Mouse (Mus musculus) kidney, postnatal 10 days (tissue): Measurements from ENCODE around the gene Ankrd63.

ENCODE experiments used
- DNase-seq: peaks from one replicate; pipeline ENCODE4 v3.0.0; 2021; ENCODE audit warnings: mixed read lengths

The Ankrd63 gene

DNA sequence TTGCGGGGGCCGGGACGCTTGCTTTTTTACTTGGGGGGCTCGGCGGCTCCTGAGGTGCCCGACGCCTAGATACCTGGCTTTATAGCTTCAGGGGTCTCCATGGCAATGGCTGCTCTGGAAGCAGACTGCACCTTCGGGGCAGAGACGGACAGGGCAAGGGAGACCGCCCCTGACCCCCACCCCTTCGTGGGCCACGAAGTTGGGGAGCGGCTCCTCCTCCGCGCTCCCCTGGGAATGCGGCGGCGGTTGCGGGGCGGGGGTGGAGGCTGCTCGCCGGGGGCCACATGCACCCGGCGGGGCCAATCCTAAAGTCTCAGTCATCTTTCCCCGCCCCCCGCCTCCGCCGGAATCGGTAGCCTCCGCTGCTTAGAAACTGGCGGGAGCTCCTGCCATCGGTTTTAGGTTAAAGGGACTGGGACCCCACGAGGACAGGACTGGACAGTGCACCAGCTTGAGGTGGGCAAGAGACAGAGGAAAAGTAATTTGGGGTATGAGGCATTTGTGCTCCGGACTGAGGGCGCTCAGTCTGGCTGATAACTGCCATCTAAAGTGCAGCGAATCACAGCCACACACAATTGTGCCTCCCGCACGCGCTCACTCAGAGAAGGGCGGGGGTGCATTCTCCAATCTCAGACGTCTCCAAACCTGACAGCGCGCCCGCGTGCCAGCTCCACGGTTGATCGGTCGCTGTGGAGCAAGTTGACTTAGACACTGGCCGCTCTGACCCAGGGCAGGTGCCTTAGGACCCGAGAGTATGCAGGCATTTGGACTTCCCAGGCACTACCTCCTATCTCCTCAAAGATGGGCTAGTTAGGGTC is at the start of gene Ankrd63:
Ankrd63 (minus strand) TSS at position 51 of the 818 bp plus-strand sequence.
- peak; percentile 55 for DNase-seq

DNA sequence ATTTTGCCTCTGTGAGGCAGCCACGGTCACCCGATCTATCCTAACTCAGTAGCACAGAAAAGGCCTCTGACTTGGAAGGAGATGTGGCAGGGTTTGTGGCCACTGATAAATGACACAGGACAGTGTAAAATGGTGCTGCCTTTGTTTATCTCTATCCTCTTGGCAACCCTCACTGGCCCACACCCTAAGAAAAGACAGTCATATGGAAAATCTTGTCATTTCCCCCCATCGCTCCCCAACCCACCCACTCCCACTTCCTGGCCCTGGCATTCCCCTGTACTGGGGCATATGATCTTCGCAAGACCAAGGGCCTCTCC is 49.0 kb upstream of the Ankrd63 start:
- no peak for DNase-seq

DNA sequence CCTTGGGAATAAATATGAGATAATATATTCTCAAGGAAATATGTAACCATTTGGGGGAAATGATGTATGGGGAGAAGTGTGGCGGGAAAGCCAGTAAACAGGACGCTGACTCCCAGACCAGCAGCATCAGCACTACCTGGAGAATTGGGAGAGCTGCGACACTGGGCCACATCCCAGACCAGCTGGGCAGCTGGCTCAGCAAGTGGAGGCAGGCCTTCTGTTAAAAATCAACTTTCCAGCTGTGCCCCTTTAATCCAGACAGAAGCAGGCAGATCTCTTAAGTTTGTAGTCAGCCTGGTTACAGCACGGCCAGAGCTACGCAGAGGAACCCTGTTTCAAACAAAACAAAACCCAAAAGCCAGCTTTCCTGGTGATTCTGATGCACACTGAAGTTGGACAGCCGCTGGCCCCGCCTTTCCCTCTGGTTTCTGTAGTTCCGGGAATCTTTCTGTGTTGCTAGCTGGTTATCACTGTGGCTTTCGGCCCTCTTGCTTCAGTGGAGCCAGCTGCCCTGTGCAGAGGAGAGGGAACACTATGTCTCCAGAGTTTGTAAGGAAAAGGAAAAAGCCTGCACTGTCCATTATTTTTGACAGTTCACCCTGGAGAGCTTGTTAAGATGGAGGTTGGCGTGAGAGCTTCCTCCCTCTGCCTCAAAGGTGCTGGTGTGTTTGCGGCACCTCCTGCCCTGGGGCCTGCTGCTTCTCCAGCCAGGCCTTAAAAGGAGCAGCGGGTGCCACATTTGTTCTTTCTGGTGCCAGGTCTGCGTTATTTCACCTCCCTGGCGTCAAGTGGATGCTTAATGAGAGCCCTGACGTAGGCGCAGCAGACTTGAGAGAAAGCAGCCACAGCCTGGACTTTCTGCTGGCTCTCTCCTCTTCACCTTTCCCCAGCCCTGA is 48.4 kb upstream of the Ankrd63 start:
- no peak for DNase-seq

DNA sequence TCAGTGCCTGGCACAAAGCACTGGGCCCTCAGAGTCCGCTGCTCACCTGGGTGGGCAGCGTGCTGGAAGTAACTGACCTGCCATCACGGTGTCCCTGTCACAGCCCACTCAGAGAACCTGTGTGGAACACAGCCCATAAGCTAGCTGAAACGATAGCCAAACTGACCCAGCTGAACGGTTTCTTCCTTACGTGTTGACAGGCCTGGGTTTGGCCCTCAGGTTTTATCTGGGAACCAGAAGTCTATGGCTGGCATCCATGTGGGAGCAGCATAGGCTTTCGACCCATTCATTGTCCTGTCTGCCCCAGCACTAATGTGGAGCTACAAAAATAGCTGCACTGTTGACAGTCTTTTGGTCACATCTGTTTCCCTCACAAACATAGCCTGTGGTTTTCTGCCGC is 46.7 kb upstream of the Ankrd63 start:
- DNase-seq, result no peak

DNA sequence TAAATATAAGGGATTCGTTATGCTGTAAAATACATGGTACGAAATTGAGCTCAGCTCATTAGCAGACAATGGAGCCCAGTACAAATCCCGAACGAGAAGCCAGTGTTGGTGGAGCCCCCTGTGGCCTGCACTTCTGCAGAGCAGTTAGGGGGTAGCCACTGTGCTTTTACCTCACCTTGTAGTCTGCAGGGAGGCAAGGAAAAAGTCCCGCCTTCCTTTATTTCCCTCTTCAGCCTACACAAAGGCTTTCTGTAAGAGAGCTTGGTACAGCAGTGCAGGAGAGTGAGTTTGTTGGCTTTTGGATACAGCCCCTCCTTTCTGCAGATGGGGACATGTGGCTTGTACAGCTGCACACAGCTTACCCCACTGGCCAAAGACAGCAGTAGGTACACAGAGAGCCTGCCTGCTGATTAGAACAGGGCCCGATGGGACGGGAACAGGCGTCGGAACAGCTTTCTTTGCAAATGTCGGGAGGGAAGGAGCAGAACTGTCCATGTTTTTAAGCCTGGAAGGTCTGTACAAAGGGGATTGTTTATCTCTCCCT is 45.6 kb upstream of the Ankrd63 start:
- DNase-seq, result no peak

DNA sequence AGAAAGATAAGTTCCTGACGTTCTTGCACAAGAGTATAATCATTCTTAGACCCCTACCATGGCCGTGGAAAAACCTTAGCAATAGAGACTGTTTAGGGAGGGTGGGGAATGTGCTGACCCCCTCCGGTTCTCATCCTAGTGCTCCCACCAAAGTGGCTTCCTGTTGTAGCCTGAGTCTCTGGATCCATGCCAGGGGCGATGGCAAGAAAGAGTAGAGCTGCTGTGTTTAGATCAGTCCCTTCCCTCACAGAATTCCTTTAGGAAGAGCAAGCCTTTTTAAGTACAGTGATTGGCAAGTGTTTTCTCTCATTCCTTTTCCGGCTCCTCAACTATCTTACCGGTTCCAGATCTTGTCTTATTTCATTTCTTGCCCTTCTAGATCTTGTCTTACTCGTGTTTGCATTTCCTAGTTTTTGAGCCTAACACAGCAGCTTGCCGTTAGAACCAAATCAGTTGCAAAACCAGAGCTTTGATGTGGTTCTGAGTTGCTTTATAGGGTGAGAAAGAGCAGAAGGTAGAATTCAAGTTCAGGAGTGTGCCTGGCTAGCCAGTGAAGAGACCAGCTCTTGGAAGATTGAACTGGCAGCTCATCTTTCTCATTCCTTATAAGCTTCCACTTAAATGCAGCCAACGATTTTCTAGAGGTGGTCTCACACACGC is 43.7 kb upstream of the Ankrd63 start:
- DNase-seq, result peak; percentile 73

DNA sequence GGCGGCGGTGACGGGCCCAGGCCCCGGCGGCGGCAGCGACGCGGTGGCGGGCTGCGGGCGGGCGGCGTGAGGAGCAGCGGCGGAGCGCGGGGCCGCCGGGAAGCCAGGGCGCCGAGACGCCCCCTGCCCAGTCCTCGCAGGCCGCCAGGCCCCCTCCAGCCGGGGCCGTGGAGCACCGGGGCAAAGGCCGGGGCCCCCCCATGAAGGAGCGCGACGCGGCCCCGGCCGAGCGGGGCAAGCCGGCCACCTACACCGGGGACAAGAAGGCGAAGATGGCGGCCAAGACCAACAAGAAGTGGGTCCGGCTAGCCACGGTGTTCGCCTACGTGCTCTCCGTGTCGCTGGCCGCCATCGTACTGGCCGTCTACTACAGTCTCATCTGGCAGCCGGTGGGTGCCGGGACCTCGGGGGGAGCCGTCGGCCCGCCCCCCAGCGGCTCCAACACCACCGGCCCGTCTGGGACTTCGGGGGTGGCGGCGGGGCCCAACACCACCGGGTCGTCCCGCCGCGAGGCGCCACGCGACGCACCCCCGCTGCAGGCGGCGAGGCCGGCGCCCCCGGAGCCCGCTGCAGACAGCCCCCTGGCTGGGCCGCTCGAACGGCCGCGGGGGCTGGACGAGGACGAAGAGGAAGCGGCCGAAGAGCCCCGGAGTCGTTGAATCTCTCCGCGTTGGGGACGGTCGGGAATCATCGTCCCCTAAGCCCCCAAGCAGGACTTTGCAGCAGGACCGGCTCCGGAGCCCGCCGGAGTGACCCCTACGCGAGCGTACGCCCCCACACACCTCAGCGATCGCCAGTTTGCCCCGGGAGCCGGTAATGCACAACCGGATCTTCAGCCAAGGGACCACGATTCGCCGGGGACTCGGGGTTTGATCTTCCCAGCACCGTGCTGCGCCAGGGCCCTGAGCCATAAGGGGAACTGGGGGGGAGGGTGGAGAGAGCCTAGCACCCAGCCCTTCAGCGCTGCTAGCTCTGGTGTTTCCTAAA is 42.4 kb upstream of the Ankrd63 start:
- peak; percentile 62 for DNase-seq

DNA sequence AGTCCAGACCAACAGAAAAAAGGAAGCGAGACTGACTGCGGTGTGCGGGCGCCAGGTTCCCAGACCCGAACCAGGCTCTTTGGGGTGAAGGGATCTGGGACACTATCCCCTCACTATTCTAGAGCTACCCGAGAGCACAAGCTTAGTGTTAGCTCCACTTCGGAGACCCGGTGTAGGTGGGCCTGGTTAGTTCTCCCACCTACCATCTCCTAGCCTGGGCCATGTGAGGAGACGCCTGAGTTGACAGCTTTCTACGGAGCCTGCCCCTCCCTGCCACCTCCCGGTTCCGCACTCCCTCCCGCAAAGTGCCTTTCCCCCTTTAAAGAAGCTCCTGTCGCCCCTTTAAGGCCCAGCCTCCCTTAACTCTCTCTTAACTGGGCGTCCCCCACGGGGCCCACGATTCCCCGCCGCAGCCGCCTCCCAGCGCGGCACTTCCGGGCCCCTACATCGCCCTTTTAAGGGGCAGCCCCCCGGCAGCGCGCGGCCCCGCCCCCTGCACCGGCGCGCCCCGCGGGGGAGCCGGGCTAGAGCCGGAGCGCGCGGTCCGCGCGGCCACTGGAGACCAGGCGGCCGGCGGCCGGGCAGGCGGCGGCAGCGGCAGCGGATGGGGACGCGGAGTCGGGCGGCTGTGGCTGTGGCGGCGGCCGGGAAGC is 41.6 kb upstream of the Ankrd63 start, which contains the start of gene Inafm2:
Inafm2 (plus strand) TSS at position 527 of the 653 bp plus-strand sequence.
- DNase-seq, result peak; percentile 94

DNA sequence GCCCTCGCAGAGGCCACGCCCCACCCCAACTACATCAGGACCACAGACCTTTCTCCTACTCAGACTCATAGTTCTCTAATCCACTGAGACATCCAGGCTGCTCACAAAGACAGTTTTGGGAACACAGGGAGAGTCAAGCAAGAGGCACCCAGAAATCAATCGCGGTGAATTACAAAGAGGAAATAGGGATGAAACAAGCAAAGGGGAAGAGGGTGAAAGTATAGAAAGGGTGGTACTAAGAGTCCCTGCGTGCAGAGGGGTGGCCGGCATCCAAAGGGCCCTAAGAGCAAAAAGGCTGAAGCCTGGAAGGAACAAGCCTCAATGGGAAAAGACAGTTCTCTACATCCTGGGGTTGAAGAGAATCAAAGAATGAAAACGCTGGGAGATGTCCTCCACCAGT is 40.9 kb upstream of the Ankrd63 start:
- DNase-seq, result no peak

DNA sequence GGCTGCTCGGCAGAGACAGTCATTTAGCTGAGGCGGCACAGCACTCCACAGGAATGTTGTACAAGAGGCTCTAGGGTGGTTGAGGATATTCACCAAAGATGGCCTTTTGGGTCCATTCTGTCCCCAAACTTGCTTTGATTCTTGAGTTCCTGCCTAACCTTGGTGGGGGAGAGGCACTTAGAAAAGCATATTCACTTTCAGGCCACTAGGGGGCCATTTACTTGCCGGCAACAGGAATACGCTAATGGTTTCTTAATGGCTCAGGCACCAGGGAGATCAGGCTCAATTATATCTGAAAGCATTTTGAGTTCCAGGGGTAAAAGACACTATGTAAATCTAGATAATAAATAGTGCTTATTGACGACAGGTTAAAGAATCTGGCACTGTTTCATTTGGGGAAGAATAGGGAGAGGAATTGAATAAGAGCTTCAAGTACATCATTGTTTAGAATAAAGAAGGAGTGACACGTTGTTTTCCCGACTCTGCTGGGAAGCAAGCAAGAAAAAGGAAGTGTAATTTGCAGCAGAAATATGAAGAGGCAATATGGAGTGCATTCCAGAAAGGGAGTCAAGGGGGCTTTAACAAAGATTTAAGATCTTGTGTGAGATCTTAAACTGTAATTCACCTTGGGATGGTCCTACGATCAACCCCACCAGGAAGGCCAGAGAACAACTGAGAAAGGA is 39.6 kb upstream of the Ankrd63 start:
- DNase-seq, result peak; percentile 50

DNA sequence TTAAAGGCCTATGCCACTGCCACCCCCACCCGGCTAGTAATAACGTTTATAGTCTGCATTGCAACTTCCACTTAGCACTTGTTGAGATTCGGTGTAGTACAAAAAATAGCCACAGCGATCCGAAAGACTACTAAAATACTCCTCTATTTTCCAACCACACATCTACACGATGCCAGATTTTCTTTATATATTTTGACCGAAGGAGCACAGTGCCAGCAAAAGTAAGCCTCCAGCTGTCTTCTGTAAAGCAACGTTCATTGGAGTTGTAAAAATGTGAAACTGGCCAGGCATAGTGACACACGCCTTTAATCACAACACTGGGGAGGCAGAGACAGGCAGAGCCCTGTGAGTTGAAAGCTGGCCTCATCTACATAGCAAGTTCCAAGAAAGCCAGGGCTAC is 37.4 kb upstream of the Ankrd63 start:
- DNase-seq, result no peak

DNA sequence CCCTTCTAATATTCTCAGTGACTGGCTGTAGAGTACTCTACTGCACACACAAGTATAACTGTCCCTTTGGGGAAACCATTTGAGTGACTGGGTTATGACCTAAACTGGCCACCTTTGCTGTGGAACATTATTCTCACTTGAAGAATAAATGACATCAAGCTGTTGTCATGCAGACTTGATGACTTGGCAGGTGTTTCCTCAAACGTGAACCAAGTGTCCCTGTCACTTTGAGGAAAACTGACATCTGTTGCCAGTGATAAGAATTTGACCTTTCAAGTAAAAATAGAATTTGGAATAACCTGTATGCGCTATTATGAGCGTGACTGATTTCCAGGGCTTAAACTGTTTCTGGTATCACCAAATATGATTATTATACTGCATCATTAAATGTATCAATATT is 36.6 kb upstream of the Ankrd63 start:
- DNase-seq, result no peak

DNA sequence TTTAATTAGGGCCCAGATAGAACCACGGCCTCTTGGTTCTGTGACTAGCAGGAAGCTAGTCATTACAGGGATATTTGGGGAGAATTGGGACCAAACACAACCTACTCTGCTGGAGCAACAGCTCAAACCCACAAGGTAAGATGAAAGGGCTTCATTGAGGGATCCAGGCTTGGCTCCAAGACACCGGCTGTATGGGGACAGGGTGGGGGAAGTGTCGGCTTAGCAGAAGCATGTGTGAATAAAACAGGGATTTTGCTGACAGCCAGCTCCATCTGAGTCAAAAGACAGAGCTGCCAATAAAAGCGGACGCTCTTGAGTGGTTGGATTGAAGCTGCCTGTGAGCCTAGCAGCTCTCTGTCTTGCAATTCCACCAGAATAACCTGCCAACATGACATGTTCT is 29.6 kb upstream of the Ankrd63 start:
- no peak for DNase-seq

DNA sequence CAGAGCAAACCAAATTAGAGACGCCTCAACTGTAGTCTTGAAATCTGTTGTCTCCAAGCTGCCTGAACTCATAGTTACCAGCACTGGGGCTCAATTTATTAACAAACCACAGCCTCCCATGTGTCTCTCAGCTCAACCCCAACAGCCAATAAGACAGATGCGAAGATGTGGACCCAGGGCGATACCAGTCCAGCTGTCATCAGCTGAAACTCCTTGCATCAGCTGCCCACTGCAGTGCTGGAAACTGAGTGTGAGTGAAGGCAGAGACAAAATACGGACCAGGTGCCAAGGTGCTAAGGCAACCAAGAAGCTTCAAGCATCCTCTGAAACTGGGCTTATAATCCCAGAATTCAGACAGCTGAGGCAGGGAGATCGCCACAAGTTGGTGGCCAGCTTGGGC is 28.2 kb upstream of the Ankrd63 start:
- no peak for DNase-seq

DNA sequence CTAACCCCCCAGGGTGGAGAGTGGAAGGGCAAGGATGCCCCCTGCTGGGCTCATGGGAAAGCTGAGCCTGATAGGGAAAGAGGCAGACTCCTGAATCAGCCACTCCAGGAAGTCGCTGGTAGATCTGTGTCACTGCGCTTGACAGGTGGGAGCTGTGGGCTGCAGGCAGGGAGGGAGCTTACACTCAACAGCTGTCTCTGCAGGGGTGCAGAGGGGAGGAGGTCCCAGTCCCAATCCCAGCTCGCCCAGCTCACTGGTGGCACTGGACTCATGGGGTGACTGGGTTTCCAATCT is 26.8 kb upstream of the Ankrd63 start:
- peak; percentile 92 for DNase-seq

DNA sequence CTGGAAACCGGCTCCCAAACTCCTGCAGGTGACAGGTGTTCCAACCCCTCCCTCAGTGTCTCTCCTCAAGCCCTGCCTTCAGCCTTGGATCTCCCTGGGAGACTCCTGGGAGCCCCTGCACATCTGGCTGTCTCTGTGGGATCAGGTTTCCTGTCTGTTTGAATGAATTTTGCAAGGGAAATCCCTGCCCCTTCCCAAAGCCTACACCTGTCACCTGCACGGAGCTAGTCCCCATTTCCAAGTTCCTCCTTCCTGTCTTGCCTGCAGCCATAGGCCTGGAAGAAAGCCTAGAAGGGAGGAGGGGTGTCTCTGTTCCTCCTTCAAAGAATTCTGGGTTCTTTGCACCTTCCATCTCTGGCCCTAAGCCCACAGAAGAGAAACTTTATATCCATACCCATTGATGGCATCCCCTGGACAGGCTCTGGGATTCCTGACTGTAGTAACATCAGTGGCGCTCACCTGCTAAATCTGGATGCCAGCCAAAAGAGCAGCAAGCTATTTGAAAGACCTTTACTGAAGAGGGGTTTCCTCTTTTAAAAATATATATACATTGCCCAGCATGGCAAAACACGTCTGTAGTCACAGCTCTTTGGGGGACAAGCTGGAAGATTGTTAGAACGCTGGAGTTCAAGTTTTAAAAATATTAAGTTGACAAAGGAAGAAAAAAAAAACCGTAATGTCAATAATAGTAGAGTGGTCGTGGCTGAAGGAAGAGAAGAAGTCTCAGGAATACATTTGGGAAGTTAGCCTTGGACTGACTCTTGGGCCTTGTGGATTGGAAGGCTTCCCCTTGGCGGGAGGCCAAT is 26.3 kb upstream of the Ankrd63 start:
- no peak for DNase-seq

DNA sequence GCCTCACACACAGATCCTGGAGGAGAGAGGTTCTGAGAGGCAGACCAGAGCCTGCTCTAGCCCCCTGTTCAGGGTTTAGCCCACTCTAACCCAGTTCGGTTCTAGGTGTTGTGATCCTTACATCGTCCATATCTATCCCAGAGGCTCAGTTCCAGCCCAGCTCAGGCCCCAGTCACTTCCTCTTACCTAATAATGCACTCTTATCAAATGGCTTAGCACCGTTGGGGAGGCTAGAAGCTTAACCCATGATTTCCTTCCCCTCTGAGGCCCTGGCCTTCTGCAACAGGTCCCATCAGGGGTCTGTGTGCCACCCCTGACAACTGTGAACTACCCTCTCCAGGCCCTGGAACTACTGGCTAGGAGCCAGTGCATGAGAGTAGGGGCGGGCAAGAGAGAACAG is 25.4 kb upstream of the Ankrd63 start:
- no peak for DNase-seq

DNA sequence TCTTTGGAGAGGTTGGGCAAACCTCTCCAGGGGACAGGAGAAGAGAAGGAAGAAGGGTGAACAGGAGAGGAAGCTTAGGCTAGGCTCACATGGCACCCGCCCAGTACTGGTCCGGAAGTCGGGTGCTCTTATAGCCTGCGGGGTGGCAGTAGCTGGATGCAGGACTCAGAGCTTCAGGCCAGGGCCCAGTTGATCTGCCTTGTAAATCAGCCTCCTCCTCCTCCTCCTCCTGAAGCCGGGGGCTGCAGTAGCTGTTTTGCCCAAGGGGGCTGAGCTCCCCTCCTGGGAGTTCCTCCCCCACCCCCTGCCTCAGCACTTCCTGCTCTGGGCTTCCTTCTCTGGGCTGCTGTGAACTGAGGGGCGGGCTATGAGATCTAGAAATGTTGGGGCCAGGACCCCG is 24.6 kb upstream of the Ankrd63 start, which contains the start of gene Plcb2:
Plcb2 (minus strand) TSS at position 102 of the 400 bp plus-strand sequence.
- peak; percentile 63 for DNase-seq

DNA sequence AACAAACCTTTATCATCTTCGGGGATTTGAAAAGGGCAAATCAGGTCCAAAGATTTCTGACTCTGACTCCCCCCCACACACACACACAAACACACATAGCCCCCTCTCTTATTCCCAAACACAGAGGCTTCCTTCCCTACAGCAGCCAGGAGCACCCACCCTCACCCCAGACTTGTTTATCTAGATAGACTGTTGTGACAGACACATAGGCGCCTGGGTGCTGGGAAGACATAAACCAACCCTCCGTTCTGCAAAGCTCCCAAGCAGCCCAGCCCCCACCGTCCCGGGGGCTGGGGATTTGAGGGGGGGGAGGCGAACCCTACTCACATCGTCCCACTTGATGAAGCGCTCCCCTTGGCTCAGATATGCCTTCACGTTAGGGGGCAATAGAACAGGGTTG is 24.1 kb upstream of the Ankrd63 start:
- peak; percentile 62 for DNase-seq

DNA sequence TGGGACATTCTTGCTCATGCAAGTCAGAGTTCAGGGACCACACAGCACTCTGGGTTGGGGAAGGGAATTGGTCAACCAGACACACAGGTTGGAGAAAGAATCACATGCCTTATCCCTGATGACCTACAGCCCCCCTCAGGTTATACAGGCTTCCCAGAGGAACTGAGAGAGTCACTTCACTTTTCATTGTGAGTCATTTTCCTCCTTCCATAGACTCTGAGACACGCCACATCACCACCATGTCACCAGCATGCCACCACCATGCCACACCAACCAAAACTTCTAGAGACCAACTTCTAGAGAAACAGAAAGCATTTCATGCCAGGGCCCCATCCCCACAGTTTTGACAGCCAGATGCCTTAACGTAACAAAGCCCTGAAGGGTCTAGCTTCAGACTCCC is 23.1 kb upstream of the Ankrd63 start:
- DNase-seq, result no peak
